Mouse (Mus musculus) monocyte, adult 5-6 weeks (primary cell): ENCODE measurements around the gene Rln3. TPM values are rescaled to one million over a fixed set of nuclear protein-coding genes. Genes with fewer than 3 reads are reported as not detected.

Experiments used
- ATAC-seq: fragments of 153-309, 156-312 bp; replicated peaks from 2 replicates; pipeline ENCODE4 v1.8.0; 2017; ENCODE audit warnings: mild to moderate bottlenecking; ENCODE audit not compliant: low TSS enrichment, insufficient number of reproducible peaks, severe bottlenecking, poor library complexity, low FRiP score
- total RNA-seq: library from RNA; stranded (forward); fragments of 200-1000, 200-491, 200-594 nt; gene quantifications from 3 replicates; pipeline ENCODE4 v1.2.3, GENCODE M21; 2017

Rln3 gene
- total RNA-seq = not detected in 3 replicates

DNA sequence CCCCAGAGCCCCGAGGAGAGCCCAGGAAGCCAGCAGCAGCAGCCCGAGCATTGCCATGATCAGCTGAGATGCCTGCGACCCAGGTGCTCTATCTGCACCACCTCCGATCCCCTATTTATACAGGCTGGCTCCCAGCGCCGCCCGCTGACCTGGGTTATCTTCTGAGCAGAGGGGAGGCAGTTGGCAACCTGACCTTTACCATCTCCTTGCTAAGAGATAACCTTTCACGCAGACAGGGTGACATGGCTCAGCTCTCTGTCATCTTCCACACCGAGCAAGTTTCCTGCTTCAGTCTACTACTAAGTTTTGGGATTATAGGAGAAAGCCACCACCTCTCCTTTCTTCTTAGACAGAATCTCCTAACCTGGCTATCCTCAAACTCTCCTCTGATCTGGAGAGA lies at the start of gene Rln3:
Rln3 (minus strand) TSS at position 101 of the 400 bp plus-strand sequence.
- ATAC-seq = no peak

DNA sequence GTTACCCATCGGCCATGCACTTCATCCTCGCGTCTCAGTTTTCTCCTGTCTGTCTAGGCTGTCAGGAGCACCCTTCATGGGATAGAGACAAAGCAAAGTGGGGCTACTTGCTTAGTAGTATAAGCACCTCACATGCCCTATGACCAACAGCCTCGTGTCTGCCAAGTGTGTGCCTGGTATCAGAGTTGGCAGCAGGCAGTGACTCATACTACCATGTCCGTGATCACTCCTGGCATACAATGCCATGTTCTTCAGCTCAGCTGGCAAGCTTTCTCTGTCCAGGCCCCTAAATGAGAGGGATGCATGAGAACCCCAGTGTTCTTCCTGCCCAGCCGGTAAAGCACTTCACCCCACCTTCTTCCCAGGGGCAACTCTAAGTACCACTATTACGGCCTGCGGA lies 45.8 kb upstream of the Rln3 start:
- no peak for ATAC-seq

DNA sequence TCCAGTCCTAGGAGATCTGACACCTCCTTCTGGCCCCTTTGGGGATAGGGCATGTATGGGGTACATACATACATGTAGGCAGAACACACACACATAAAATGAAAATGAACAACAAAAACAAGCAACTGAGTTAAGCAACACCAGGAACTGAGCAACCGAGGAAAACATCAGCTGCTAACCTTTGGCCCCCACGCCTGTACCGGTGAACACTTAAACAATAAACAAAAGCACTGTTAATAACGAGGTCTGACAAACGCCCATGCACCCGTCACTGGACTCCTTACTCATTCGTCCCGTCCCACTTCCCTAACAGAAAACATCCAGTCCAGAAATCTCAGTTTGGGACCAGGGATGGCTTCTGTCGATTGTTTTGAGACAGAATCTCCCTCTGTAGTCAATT lies 44.5 kb upstream of the Rln3 start:
- ATAC-seq = no peak

DNA sequence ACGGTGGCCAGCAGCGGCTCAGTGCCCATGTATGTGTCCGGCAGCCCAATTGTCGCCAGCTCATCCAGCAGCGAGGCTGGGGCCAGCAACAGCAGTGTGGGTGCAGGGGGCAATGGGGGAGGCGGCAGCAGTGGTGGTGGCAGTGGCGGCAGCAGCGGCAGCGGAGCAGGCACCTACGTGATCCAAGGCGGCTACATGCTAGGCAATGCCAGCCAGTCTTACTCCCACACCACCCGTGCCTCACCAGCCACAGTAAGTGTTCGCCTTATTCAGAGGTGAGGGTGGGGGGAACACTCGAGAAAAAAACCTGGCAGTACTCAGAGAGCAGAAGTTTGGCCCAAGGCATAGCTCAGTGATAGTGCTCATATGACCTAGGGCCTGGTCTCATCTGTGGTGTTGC lies 43.0 kb upstream of the Rln3 start:
- no peak for ATAC-seq

DNA sequence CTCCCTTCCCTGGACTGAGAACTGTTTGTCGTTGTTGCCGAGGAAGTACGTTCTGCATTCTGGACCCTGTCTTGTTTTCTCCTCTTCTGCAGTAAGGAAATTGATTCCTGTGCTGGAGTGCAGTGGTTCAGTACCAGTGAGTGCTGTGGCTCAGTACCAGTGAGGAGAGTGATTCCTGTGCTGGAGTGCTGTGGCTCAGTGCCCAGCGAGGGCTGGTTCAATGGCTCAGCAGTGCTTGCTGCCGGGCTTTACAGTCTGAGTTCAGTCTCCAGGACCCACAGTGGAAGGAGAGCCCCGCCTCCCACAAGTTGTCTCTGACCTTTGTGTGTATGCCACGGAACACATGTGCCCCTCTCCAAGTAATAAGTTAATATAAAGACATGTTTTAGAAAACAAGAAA lies 42.4 kb upstream of the Rln3 start:
- ATAC-seq = no peak

DNA sequence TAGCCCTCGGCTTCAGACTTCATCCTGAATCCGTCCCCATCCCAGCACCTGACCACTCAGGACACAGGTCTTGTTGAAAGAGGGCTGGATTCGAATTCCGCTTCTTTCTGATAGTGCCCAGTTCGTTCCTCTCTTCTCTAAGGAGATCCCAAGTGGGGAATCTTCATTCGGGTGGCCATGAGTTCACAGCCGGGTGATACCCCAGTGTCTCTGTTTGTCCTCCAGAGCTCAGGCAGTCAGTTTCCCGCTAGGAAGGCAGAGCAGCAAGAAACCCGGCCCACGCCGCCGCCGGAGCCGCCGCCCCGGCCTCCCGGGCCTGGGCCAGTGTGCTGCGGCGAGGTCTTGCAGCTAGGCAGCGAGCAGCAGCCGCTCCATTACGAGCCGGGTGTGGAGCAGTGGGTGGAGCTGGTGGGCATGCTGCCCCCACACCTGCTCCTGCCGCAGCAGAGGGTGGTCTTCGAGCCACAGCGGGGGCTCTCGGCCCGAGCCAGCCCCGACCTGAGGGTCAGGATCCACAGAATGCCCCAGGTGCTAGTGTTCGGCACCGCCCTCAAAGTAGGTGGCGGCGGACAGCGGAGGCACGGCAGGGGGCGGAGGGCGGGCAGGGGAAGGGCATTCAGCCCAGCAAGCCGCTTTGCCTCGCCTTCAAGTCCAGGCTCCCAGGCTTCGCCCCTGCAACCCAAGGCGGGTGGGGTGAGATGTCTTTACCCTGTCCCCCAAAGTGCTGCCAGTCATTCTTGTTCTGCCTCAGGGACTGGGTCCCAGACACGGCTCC lies 39.7 kb upstream of the Rln3 start:
- ATAC-seq = no peak

DNA sequence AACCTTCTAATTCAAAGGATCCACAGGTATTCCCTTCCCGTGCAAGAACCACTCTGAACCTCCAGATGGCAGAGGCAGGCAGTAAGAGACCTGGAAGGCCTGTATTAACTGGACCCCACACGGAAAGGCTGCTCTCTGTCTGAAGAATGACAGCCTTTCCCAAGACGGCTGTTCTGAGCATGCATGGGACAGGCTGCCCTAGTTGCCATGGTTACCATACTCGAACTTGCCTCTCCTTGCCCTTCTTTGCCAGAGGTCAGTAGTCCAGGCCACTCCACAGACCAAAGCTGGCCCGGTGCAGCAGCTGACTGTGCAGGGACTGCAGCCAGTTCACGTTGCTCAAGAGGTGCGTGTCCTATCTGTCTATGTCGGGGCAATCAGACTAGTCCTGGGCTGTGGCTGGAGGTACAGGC lies 39.0 kb upstream of the Rln3 start:
- no peak for ATAC-seq

DNA sequence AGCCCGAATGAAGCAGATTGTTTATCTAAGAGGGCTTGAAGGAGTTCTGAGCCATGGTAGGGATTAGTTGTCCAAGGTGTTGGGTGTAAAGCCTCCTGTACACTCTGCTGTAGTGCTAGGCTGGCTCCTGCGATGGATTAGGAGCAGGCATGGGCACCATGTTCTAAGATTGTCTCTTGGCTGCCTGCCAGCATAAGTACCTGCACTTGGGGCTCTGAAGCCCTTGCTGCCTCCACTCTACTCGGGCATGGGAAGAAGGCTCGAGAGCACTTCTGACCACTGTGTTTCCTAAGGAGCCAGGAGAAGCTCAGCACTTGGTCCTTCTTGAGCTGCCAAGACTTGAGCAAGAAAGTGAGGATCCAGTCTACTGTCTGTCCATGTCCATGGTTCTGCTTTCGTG lies 34.4 kb upstream of the Rln3 start:
- no peak for ATAC-seq

DNA sequence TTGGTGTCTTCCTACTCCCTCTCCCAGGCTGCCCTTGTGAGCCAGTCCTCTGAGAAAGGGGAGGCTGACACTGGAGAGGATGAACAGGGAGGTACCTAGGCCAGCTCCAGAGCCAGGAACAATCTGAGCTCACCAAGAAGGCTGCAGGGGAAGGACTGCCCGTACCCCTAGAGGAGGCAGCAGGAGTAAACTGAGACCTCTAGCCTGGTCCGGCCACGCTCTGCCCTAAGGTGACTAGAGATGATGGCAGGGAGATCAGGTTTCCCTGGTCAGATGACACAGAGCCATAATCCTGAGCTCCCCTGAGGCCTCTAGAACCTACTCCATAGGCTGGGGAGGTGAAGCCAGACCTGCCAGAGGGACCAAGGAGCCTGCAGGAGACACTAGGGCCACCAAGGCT lies 32.0 kb upstream of the Rln3 start:
- ATAC-seq = no peak

DNA sequence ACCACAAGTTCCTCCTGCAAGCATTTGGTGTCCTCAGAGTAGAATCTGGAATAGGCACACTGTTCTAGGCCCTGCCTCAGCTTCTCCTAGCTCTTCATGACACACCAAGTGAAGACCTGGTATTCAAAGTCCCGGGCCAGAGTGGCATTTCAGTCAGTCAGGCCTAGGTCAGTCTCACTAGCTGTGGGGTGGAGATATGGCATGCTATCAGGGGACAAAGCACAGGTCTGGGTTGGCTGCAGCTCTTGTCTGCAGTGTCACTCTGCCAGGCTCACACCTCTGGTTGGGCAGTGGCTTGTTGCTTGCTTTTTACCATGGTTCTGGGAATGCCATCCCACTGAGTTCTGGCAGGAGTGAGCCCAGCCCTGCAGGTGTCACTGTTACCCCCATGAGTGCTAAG lies 31.6 kb upstream of the Rln3 start:
- ATAC-seq = no peak

DNA sequence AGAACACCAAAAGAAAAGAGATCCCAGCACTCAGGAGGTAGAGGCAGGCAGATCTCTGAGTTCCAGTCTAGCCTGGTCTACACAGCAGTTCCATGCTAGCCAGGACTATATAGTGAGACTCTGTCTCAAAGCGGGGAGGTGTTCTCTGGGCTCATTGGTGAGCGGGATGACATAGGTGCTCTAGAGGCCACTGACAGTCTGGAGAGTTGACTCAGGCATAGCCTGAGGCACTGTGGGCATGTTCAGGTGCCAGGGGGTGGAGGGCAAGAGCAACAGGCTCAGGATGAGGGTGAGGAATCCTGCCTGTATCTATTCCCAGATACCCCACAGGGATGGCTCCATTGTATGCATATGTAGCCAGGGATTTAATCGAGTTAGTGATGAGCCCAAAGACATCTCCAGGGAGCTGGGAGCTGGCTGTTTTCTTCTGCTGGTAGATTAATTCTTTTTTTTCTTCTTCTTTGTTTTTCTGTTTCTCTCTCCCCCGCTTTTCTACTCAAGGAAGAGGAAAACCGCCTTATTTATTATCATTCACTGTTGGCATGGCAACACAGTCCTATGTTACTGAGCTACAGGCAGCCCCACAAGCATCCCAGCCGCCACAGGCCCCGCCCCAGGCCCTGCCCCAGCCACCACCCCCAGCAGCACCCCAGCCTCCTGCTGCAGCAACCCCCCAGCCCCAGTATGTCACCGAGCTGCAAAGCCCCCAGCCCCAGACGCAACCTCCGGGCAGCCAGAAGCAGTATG lies 28.6 kb upstream of the Rln3 start:
- ATAC-seq = no peak

DNA sequence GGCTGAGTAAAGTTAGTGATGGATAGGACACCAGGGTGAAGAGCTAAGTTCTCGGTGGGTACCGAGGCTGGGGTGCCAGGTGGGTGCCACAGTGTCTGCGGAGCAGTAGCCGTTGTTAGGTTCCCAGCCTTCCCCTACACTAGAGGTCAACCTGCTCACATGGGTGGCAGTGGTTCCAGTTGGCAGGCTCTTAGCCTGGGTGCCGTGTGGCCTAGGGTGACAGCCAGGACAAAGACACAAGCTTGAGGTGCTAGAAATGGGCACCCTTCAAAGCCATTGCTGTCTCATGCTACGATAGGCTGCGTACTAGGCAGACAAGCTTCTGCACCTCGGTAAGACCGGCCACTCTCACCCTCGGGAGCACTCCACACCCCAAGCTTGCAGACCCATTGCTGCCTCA lies 27.5 kb upstream of the Rln3 start:
- no peak for ATAC-seq

DNA sequence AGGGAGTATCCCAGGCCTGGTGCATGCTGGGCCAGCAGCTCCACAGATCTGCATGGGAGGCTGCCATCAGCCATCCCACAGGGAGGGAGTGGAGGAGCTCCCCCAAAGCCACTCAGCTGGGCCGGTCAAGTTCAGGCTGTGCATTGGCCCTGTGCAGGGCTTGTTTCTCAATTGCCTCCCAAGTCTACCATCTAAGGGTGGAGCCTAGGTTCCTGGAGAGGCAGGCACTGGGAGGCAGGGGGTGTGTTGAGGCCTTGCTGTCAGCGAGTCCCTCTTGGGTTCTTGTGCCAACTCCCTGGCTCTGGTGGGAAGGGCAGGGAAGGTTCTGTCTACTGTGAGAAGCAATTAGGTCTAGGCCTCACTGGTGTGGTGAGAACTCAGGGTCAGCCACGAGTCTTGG lies 27.1 kb upstream of the Rln3 start:
- ATAC-seq = no peak

DNA sequence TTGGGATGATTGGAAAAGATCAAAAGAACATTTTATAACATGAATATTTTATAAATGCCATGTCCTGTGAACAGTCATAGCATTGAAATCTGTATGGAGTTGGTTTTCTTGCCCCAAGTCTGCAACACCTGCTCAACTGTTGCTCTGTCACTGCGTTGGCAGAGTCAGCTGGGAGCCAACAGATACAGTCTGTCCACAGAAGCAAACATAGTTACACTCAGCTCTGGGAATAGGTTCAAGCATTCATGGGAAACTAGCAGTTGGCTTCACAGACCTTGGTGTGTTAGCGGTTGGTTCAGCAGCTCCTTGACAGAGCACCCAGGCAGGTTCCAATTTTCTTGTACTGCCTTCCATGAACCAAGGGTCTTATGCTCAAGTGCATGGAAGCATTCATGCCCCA lies 25.9 kb upstream of the Rln3 start:
- no peak for ATAC-seq

DNA sequence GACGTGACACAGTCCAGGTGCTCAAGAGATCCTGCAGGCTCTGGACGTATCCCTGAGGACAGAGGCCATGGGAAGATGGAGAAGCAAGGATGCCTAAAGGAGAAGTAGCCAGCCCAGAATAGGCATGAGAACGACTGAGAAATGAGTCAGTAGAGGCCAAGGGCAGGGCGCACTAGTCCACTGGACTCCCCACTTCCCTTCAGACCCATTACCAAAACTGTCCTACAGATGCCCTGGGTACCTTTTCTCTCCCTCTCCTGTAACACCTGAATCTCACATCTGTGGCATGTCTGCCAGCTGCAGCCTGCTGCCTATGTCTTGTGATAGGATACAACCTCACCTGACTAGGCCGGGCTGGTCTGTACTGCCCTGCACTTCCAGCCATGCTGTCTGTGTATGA lies 25.4 kb upstream of the Rln3 start:
- no peak for ATAC-seq

DNA sequence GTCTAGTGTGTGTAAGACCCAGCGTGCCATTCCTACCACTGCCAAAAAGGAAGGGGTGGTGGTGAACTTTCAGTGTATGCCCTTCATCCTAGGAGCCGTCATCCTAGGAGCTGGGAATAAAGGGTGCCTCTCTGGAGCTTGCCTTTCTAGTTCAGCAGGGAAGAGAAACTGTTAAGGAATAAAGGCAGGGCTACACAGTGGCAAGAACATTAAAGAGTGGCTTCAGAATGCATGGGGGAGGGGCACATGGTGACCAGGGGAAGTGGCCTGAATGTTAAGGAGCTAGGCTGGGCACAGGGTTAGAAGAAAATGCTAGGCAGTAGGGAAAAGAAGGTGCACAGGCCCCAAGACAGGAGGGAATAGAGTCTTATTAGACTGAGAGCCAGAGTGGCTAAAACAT lies 24.9 kb upstream of the Rln3 start:
- ATAC-seq = no peak

DNA sequence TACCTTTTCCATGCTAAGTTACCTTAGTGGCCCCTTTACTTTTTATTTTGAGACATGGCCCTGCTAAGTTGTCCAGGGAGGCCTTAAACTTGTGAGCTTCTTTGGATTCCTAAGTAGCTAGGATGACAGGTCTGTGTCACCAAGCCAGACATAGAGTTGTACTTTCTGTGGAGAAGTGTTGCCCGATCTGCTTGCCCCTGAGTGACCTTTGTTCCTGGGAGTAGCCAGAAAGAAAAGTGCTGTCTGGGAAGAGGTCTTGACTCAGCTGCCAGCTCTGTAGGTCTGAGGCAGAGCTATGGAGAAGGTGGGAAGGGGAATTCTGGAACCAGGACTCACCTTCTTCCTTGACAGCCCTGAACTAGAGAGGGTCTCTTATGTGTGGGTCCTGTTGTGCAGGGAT lies 24.4 kb upstream of the Rln3 start:
- no peak for ATAC-seq

DNA sequence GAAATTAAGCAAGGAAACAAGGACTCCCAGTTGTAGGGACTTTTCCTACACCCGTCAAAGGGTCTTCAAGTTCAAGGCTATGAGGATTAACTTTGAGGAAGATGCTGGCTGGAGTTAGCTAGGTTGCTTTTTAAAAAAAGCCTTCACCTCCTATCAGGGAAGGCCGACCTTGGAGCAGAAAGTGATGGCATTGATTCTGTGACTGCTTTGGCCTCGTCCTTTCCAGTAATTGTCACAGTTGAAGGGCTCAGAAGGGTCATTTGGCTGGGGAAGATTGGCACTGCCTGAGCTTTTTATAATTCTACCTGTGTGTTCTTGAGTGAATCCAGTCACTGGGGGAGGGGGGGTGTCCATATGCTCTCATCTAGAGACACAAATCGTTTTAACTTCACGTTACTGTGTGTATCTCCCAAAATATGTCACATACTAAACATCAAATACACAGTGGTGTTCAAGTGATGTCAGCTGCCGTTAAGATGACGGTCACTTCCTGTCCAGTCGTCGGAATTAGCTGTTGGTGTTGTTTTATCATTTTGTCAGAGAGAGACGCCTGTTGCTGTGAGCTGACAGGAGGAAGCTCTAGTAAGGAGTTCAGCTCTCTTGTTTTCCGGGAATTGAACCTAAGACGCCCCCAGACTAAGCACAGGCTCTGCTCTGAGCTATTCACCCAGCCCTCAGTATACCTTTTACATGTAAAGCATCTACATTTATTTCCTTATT lies 23.7 kb upstream of the Rln3 start:
- no peak for ATAC-seq

DNA sequence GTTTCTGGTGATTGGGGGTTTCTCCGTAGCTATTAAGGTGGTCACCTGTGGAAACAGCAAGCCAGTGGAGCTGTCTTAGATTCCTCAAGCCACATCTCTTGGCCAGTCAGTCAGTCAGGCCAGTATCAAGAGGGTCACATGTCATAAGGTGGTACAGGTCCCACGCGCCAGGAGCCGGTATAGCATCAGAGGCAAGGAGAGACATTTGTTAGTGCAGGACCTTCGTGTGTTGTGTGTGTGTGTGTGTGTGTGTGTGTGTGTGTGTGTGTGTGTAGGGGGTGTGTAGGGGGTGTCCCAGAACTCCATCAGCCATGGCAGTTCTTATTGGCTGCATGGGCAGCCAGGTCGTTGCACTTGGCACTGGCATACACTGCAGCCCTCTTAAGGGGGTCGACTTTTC lies 23.1 kb upstream of the Rln3 start:
- no peak for ATAC-seq

DNA sequence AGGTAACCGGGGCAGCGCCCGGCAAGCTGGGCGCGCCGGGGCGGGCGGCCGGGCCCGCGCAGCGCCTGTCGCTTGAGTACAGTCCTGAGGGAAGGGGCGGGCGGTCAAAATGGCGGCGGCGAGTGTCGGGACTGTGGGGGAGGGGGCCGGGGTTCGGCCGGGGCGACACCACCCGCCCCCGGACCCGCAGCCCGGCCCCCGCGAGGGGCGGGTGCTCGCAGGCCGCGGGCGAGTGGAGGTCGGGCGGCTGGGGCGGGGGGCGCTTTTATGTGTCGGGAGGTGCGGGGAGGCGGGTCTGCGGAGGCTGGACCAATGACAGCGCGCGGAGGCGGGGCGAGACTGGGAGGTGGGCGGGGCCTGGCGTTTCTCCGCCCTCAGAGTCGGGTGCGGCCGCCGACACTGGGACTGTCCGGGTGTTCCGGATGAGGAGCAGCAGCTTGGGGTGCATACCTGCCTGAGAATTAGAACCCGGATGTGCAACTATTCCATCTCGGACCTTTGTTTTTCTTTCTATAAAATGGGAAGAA lies 22.3 kb upstream of the Rln3 start:
- ATAC-seq = peak; percentile 42
